ENCODE assay signal across 8 mouse cellular contexts in genomic region chr8:109609153-109609502, GRCm38 (mm10). TPM values are rescaled to one million over a fixed set of nuclear protein-coding genes. Genes with fewer than 3 reads are reported as not detected.
A peak's percentile ranks its signal among the peaks of the same experiment; 100 is the strongest.
DNase-seq lines count a peak whose midpoint lies in the region; ATAC-seq and TF ChIP-seq lines count a peak whose summit lies in the region.

No protein-coding gene starts in this region.

- no peak for ATAC-seq in megakaryocyte, adult 5-6 weeks (ENCODE audit: poor library complexity, severe bottlenecking)
- no peak for ATAC-seq in kidney, postnatal 0 days (replicated peaks; ENCODE audit: low FRiP score, low read depth)
- ATAC-seq in midbrain, embryonic 13.5 days = no peak
- no peak for ATAC-seq in frontal cortex, adult (ENCODE audit: low TSS enrichment)

- H3K9me3 ChIP-seq in megakaryocyte, embryonic 14.5 days = no peaks in the 10 kb centered on the region
- H3K9me3 ChIP-seq in kidney, postnatal 0 days (replicated peaks; ENCODE audit: low read length) = no peaks in the 10 kb centered on the region
- H3K9me3 ChIP-seq in midbrain, embryonic 13.5 days = no peaks in the 10 kb centered on the region

- TF ChIP-seq CTCF in kidney, postnatal 0 days (IDR thresholded peaks at IDR 0.05; ENCODE audit: low read depth) = no peak

- peak overlapping the region; percentile 97 for H3K4me3 ChIP-seq in megakaryocyte, embryonic 14.5 days (replicated peaks)
- H3K4me3 ChIP-seq in kidney, postnatal 0 days (replicated peaks; ENCODE audit: low read depth, low read length) = peak overlapping the region; percentile 67
- peak overlapping the region; percentile 60 for H3K4me3 ChIP-seq in midbrain, embryonic 13.5 days (replicated peaks)

- 10% methylated on average over 5 of the region's 5 CpGs for WGBS in kidney, postnatal 0 days
- WGBS in midbrain, embryonic 13.5 days = 23% methylated on average over 5 of the region's 5 CpGs

- peak overlapping the region; percentile 74 for H3K9ac ChIP-seq in kidney, postnatal 0 days (ENCODE audit: low read depth, low read length)
- H3K9ac ChIP-seq in midbrain, embryonic 13.5 days (replicated peaks) = peak overlapping the region; percentile 73

- no peaks in the 10 kb centered on the region for H3K27me3 ChIP-seq in megakaryocyte, embryonic 14.5 days (replicated peaks)
- H3K27me3 ChIP-seq in kidney, postnatal 0 days (ENCODE audit: insufficient read depth, low read length) = no peaks in the 10 kb centered on the region
- H3K27me3 ChIP-seq in midbrain, embryonic 13.5 days = no peaks in the 10 kb centered on the region

- peak; percentile 57 for DNase-seq in cerebellum, adult 9-10 months
- DNase-seq in heart, adult 9 months (ENCODE audit: low spot score in 2 of 2) = peak; percentile 16 to 19
- DNase-seq in kidney, postnatal 0 days (ENCODE audit: low spot score) = no peak
- DNase-seq in thymus, adult 18-20 months = no peak

- peak overlapping the region; percentile 80 for H3K4me2 ChIP-seq in kidney, postnatal 0 days (ENCODE audit: low read length)
- H3K4me2 ChIP-seq in midbrain, embryonic 13.5 days (replicated peaks) = peak overlapping the region; percentile 84

- H3K27ac ChIP-seq in kidney, postnatal 0 days = peak overlapping the region; percentile 97
- peak overlapping the region; percentile 98 for H3K27ac ChIP-seq in midbrain, embryonic 13.5 days

- H3K36me3 ChIP-seq in megakaryocyte, embryonic 14.5 days (replicated peaks; ENCODE audit: low read length) = peaks cover 24% of the 10 kb centered on the region
- no peaks in the 10 kb centered on the region for H3K36me3 ChIP-seq in kidney, postnatal 0 days (ENCODE audit: insufficient read depth, low read length)
- peaks cover 14% of the 10 kb centered on the region for H3K36me3 ChIP-seq in midbrain, embryonic 13.5 days

- peaks cover 71% of the 10 kb centered on the region for H3K4me1 ChIP-seq in megakaryocyte, embryonic 14.5 days
- H3K4me1 ChIP-seq in kidney, postnatal 0 days (replicated peaks; ENCODE audit: insufficient read depth, low read length) = peaks cover 4% of the 10 kb centered on the region; the same call in 1 of the 2 replicates
- peaks cover 18% of the 10 kb centered on the region for H3K4me1 ChIP-seq in midbrain, embryonic 13.5 days (replicated peaks)

RNA-seq across cellular contexts. Expression of gene Dhodh, which starts 0.7 kb away (rescaled TPM):
- polyA plus RNA-seq in megakaryocyte, embryonic 14.5 days (2012; ENCODE audit: insufficient read depth, low replicate concordance) = 26.8 and 45.7 TPM in 2 replicates
- total RNA-seq in megakaryocyte, adult 5-6 weeks (2015) = 7.0 and 8.6 TPM in 2 replicates
- total RNA-seq in megakaryocyte, adult 5-6 weeks (2017) = 5.4 and 16.1 TPM in 2 replicates
- polyA plus RNA-seq in kidney, postnatal 0 days (2015; fragmentation: Nextera tagmentation; extraction: Ambion mirVana) = 30.6 and 34.2 TPM in 2 replicates
- polyA plus RNA-seq in midbrain, embryonic 13.5 days (2015; fragmentation: Nextera tagmentation; extraction: Ambion mirVana) = 36.8 and 36.9 TPM in 2 replicates

RNA-seq across cellular contexts. Expression of gene Pkd1l3, which starts 5.2 kb away (rescaled TPM):
- 0.62 and 0.72 TPM in 2 replicates for polyA plus RNA-seq in megakaryocyte, embryonic 14.5 days (2012; ENCODE audit: insufficient read depth, low replicate concordance)
- 0.57 TPM in 1 of 2 replicates, not detected in the other for total RNA-seq in megakaryocyte, adult 5-6 weeks (2015)
- total RNA-seq in megakaryocyte, adult 5-6 weeks (2017) = not detected in 2 replicates
- not detected in 2 replicates for polyA plus RNA-seq in kidney, postnatal 0 days (2015; fragmentation: Nextera tagmentation; extraction: Ambion mirVana)
- polyA plus RNA-seq in midbrain, embryonic 13.5 days (2015; fragmentation: Nextera tagmentation; extraction: Ambion mirVana) = 0.12 and 0.21 TPM in 2 replicates

RNA-seq across cellular contexts. Expression of gene Hp, which starts 30.2 kb away (rescaled TPM):
- 1.6 and 26.3 TPM in 2 replicates for polyA plus RNA-seq in megakaryocyte, embryonic 14.5 days (2012; ENCODE audit: insufficient read depth, low replicate concordance)
- total RNA-seq in megakaryocyte, adult 5-6 weeks (2015) = 423 and 468 TPM in 2 replicates
- 646 and 667 TPM in 2 replicates for total RNA-seq in megakaryocyte, adult 5-6 weeks (2017)
- 7.8 and 8.5 TPM in 2 replicates for polyA plus RNA-seq in kidney, postnatal 0 days (2015; fragmentation: Nextera tagmentation; extraction: Ambion mirVana)
- 0.24 and 0.35 TPM in 2 replicates for polyA plus RNA-seq in midbrain, embryonic 13.5 days (2015; fragmentation: Nextera tagmentation; extraction: Ambion mirVana)

RNA-seq across cellular contexts. Expression of gene Txnl4b, which starts 43.4 kb away (rescaled TPM):
- polyA plus RNA-seq in megakaryocyte, embryonic 14.5 days (2012; ENCODE audit: insufficient read depth, low replicate concordance) = 2.1 and 10.7 TPM in 2 replicates
- total RNA-seq in megakaryocyte, adult 5-6 weeks (2015) = 6.2 and 7.9 TPM in 2 replicates
- 18.2 and 19.0 TPM in 2 replicates for total RNA-seq in megakaryocyte, adult 5-6 weeks (2017)
- polyA plus RNA-seq in kidney, postnatal 0 days (2015; fragmentation: Nextera tagmentation; extraction: Ambion mirVana) = 28.8 and 30.2 TPM in 2 replicates
- 30.9 and 34.1 TPM in 2 replicates for polyA plus RNA-seq in midbrain, embryonic 13.5 days (2015; fragmentation: Nextera tagmentation; extraction: Ambion mirVana)

RNA-seq across cellular contexts. Expression of gene Dhx38, which starts 43.5 kb away (rescaled TPM):
- 18.8 and 29.4 TPM in 2 replicates for polyA plus RNA-seq in megakaryocyte, embryonic 14.5 days (2012; ENCODE audit: insufficient read depth, low replicate concordance)
- 14.6 and 19.0 TPM in 2 replicates for total RNA-seq in megakaryocyte, adult 5-6 weeks (2015)
- 67.4 and 75.9 TPM in 2 replicates for total RNA-seq in megakaryocyte, adult 5-6 weeks (2017)
- 15.3 and 16.4 TPM in 2 replicates for polyA plus RNA-seq in kidney, postnatal 0 days (2015; fragmentation: Nextera tagmentation; extraction: Ambion mirVana)
- polyA plus RNA-seq in midbrain, embryonic 13.5 days (2015; fragmentation: Nextera tagmentation; extraction: Ambion mirVana) = 22.8 and 24.7 TPM in 2 replicates

Comparison
In these comparisons a context has a peak if more than half of its experiments do, and no peak if none do; other contexts are left out.
1. DNase-seq: peak in cerebellum, adult 9-10 months (single experiment) and heart, adult 9 months (2 of 2); none in kidney, postnatal 0 days (single experiment) and thymus, adult 18-20 months (0 of 2).
2. Peak in every context shown above with its lines, with median percentiles within 50 percentile points of each other: H3K4me3 ChIP-seq.